In the genomic region with DNA sequence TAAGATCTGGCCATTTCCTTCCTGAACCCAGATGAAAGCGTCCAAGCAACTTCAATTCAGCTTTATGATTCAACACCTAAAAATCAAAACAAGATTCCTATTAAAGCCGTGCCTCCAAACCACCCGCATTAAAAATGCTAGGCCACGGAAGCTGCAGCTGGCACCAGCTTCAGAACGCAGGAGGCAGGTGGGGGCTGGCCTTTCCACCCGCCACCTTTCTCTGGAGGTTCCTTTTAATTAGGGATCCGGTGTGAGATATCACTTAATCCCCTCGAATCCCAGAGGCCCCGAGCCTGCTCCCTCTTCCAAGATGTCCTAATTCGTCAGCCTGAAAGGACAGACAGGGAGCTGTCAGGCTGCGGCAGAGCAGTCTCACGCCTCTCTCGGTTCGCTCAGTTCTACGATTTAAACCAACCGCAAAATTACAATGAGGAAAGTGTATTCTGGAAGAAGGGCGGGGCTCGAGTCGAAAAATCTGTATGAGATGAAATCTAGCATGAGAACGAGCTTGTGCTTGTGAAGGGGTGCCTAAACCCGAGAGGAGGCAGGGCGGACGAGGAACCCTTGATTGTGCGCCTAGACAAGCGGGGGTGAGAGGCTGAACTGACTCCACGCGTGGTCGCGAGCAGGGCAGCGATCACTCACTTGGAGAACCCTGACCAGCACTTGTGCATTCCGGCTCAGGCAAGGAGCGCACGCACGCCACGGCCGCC, we compare ENCODE assay signal across 1 mouse cellular context.
A peak's percentile ranks its signal among the peaks of the same experiment; 100 is the strongest.
TF ChIP-seq lines count a peak whose summit lies in the region.

No protein-coding gene starts in this region.

TF ChIP-seq in MEL, 35 proteins besides CTCF, POLR2A, EP300 and RAD21 (continued from another document):
- 0 out of 2 replicates have a peak, but pooled peaks have one; percentile 30 for TF ChIP-seq TCF12 (IDR thresholded peaks at IDR 0.05; ENCODE audit: low read depth, low read length)
